Mouse (Mus musculus): ENCODE data around the gene Mrps16.
A peak's percentile ranks its signal among the peaks of the same experiment; 100 is the strongest.

Gene Mrps16

DNA sequence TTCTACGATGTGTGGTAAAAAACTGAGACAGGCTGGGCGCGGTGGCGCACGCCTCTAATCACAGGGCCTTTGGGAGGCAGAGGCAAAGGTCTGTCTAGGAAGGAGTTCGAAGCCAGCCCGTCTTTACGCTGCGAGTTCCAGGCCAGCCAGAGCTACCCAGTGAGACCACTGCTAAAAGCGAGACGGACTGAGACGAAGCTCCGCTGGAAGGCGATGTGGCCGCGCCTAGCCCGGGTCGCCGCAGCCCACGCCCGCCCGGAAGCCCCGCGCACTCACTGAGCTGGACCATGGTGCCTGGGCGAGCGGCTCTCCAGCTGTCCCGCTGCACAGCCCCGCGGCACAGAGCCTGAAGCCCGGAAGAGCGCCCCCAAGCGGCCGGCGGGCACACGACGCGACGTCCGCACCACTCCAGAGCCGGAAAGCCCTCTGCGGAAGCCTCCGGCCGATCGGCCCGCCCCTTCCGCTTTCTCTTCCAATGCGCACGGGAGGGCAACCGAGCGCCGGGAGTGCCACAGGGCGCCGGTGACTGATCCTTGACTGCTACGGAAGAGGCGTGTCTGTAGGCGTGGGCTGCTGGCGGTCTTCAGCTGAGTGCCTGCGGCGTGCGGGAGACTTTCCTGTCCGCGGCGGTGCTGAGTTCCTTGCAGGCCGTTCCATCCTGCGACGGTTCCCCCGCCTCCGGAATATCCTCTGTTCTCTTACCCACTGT lies at the start of gene Mrps16:
Mrps16 (minus strand) TSS at position 430 of the 709 bp plus-strand sequence.
- peak; percentile 98 for DNase-seq (ENCODE audit: low read depth, low spot score)

DNA sequence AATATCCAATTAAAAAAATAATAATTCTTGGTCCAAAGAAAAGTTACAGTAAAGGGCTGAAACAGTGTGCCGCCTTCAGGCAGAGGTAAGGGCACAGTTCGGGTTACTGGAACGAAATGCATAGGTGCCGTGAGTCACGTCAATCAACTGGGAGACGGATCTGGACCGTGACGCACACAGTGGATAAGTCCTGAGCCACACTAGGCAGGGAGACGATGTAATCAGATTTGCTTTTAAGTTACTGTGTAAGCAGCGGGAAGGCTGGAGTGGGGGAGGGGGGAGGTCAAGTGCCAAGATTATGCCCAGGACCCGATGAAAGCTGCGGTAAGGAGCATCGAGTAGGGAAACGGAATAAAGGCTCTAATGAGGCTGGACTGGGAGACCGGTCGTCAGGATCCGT lies 48.8 kb upstream of the Mrps16 start:
- no peak for DNase-seq (ENCODE audit: low read depth, low spot score)

DNA sequence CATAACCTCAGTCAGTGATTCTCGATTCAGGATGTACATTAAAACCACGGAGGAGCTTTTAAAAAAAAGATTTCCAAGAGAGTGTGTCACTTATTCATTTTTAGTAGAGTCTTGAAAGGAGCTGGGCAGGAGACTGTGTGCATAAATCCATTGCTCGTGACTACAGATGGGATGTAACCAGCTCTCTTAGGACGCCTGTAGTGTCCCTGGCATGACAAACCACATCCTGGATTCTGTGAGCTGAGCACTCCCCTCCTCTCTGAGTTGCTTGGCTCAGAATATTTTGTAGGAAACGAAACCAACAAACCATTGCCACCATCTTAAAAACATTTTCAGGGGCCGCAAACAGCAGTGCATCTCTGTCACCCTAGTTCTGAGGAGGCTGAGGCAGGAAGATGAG lies 43.5 kb upstream of the Mrps16 start:
- DNase-seq (ENCODE audit: low read depth, low spot score): no peak

DNA sequence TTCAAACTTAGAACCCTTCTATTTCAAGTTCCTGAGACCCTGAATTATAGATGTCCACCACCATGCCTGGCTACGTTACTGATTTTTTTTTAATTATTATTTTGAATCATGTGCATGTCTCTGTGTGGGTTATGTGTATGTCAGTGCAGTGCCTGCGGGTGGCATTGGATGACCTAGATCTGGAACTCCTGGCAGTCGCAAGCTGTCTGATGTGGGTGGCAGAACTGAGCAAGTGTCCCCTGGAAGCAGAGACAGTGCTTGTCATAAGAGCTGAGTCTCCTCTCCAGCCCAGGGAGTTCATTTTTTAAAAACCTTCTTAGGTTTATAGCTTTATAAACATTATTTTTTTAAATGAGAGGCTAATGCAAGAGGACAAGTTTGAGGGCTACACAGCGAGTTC lies 39.0 kb upstream of the Mrps16 start:
- no peak for DNase-seq (ENCODE audit: low read depth, low spot score)

DNA sequence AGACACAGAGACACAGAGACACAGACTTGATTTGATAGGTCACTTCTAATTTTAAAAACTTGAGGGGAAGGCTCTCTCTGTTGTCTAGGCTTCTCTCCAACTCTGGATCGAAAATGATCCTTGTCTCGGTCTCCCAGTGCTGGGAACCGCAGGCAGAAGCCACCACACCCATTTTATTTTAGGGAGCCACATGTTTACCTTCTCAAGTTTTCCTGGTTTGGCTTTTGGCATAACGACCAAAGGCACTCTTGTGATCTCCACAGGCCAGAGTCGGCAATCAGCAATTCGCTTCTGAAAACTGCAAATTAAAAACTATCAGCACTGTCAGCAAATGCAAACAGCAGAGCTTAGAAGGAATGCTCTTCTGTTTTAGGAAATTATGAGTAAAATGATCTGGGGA lies 38.3 kb upstream of the Mrps16 start:
- no peak for DNase-seq (ENCODE audit: low read depth, low spot score)

DNA sequence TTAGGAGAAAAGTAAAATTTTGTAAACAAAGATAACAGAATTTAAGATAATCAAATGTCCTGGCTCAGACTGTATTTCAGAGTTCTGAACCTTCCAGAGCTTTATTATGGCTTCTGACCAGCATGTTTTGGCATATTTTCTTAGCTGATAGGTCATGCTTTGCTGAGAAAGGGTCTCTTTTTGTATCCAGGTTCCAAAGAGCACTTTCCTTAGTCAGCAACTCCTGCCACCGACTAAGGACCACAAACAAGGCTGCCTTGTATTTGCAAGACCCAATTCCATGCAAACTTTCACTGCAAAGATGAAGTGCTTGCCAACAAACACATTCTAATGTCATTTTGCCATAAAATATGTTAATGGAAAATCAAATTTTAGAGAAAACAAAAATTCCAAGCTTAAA lies 36.4 kb upstream of the Mrps16 start:
- DNase-seq (ENCODE audit: low read depth, low spot score): no peak

DNA sequence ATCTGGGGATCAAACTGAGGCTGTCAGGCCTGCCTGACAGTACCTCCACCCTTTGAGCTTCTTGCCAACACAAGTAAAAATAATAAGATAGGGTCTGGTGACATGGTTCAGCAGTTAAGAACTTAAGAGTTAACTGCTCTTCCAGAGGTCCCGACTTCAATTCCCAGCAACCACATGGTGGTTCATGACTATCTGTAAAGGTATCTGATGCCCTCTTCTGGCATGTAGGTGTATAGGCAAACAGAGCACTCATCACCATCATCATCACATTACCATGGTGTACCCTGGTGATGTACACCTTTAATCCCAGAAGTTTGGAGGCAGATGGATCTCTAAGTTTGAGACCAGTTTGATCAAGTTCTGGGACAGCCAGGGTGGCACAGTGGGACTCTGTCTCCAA lies 35.2 kb upstream of the Mrps16 start:
- peak; percentile 31 for DNase-seq (ENCODE audit: low read depth, low spot score)

DNA sequence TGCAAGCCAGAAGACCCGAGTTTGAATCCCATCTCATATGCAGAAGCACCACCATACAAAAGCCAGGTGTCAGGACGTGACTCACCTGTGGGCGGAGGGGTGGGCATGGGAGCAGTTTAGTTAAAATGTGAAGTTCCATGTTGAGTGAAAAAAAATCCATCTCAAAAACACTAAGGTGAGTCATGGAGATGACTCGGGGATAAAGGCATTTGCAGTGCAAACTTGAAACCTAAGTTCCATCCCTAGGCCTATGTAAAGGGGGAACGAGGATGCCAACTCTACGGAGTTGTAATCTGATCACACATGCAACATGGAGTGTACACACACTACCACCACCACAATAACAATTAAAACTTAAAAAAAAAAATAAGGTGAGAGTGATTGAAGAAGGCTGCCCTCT lies 29.6 kb upstream of the Mrps16 start:
- no peak for DNase-seq (ENCODE audit: low read depth, low spot score)

DNA sequence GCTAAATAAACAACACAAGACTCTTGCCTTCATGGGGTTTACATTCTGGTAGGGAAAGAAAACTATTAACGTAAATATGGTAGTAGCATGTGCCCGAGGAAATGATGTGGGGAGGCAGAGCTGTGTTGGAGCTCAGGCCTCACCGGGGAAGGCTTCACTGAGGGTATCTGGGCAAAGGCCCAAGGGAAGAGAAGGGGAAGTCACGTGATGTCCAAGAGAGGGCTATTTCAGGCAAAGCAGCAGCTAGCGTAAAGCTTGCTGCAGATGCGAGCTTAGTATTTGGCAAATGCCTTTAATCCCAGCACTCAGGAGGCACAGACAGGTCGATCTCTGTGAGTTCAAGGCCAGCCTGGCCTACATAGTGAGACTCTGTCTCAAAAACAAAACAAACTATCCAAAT lies 28.8 kb upstream of the Mrps16 start:
- no peak for DNase-seq (ENCODE audit: low read depth, low spot score)

DNA sequence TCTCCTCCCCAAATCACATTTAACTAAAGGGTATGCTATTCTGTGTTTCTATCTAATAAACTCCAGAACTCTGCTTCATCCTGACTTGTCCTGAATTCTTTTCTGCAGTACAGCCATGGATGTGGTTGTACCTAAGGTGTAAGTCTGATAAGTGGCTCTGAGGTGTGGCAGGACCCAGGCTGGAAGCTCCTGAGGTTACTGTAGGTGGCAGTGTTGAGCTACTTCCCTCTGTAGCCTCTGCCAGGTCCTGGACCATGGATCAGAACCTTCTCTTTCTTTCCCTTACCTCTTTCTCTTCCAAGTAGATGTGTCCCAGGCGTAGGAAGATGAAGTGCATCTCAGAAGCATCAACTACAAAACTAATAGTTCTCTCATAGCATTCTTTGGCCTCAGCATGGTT lies 6.6 kb upstream of the Mrps16 start:
- DNase-seq (ENCODE audit: low read depth, low spot score): peak; percentile 62

DNA sequence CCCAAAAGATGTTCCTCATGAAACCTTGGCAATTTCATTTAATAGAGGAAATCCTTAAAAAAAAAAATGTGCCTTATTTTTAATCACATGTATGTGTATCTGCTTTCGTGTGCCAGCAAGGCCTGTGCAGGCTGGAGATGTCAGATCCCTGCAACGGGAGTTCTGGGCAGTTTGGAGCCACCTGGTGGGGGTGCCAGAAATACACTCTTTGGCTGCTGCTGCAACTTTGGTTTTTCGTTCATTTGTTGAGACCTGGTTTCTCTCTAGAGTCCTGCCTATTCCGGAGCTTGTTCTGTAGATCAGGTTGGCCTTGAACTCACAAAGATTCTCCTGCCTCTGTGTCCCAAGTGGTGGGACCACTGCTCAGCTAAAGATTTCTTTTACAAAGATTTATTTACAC lies 5.4 kb upstream of the Mrps16 start:
- DNase-seq (ENCODE audit: low read depth, low spot score): peak; percentile 55

DNA sequence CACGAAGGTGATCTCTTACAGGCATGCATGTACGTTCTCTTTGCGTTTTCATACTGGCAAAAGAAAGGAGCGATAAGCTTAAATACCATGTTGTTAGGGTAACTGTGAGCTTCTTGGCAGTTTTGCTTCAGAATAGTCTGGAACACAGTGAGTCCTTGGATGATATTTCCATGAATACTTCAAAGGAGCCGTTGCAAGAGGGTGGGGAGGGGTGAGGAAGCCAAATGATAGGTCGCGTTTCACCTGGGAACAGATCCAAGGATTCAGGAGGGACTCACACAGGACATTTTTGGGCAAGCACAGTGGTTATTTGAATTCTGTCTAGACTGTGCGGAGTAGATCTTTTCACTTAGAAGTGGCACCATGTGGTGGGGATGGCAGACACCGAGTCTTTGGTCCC lies 3.8 kb upstream of the Mrps16 start:
- no peak for DNase-seq (ENCODE audit: low read depth, low spot score)

DNA sequence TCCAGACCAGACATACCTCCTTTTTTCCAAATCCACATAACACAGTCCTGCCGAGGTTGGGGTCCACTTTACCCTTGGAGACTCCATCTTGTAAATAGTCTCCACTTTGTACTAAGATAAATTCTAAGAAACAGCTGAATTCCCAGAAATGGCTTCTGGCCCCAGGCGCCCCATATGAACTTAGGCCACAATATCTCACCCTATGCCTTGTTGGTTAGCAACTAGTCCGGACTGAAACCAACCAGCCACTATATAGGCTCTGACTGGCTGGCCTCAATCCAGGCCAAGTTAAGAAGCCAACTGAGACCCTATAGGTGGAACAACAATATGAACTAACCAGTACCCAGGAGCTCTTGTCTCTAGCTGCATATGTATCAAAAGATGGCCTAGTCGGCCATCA lies 1.1 kb downstream of the Mrps16 start:
- DNase-seq (ENCODE audit: low read depth, low spot score): no peak

DNA sequence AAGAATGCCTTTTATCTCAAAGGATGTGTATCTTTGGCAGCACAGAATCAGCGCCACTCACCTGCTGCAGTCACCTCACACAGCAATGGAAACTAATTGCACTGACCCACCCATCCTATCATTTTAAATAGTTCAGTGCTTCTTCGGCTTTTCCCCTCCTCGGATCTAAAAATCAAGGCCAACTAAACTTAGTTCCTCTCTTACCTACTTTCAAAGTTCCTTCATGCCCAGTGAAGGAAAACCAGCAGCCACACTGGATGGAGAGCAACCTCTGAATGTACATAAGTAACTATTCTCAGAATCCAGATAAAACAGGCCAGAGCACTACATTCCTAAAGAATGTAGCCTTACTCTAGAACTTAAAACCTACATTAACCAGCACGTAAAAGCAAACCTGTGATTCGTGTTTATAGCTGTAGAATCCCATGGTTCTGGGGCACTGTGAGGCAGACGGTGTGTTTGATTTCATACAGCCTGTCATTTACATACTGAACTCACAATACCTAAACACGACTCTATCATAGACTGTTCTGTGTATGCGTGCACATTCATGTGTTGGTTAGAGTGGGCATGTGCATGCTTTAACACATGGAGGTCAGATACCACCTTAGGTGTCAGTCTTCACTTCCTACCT lies 3.9 kb downstream of the Mrps16 start:
- DNase-seq (ENCODE audit: low read depth, low spot score): no peak

DNA sequence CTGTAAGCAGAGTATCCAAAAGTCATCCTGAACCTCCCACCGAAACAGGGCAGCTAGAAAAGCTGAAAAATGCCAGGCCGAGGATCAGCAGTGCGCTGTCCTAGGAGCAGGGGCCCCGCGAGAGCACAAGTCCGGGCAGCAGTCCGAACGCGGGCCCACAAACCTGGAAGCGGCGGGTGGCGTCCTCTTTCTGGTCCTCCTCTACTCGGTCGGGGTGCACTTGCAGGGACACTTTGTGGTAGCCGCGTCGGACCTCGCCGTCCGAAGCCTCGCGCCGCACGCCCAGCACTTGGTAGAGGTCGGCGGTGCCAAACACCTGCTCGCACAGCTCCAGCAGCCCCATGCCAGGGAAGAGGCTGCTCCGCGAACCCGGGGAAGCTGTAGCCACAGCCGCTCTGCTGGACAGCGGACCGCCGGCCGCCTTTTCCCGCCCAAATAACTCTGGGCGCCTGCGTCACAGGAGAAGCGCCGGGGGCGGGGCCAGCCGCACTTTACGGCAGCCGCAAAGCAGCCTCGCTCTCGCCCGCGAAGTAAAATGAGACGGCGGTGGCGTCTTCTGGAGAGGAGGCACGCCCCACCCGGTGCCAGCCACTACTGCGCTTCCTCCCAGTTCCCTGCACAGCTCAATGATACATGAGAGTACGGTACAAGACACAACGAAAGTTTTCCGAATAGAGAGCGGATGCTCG lies 4.8 kb downstream of the Mrps16 start, which contains the start of gene Dnajc9:
Dnajc9 (minus strand) TSS at position 470 of the 689 bp plus-strand sequence.
- DNase-seq (ENCODE audit: low read depth, low spot score): peak; percentile 95

DNA sequence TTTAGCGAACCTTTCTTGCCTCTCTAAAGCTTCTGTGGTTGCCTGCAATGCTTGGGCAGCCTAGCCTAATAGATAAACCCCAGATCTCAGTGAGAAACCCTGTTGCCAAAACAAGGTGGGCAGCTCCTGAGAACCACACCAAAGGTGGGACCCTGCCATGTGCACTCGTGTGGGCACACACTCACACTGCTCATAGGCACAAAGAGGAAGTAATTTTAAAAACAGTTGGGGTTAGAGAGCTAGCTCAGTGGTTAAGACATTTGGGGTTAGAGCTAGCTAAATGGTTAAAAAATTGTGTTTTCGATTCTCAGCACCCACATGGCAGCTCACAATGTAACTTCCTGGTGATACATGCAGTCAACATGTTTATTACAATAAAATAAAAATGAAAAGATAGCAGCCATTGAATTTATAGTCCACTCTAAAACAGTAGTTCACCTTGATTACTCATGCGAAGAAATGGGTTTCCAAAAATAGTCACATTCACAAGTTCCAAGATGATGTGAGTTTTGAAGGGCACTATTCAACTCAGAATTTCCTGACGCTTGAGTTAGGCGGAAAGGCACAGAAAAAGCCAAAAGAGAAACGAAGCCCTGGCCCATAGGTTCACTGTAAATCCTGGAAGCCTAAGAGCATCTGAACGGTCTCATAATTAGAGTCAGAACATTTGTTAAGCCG lies 13.5 kb downstream of the Mrps16 start:
- peak; percentile 90 for DNase-seq (ENCODE audit: low read depth, low spot score)

DNA sequence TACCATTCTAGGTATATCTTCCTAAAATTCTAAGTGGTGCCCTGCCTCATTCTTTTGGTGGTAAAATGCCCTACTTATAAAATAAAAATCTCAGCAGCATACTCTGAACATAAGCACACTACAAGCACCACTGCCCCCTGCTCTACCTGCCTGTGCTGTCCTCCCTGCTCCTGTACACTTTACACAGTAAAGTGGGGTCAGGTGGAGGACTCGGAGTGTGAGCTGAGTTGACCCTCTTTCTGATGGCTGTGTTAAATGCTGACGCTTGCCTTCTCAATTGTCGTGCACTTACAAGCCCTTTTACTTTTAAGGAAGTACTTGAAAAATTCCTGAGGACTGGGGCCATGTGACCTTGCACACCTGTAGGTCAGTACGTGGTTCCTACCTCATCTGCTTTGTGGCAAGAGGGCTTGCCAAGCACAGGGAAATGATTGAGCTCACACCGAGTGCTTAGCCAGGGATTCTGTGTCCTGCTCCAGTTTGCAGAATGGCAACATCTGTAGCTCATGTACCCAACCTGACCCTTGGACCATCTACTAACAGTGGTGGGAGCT lies 14.3 kb downstream of the Mrps16 start:
- peak; percentile 79 for DNase-seq (ENCODE audit: low read depth, low spot score)

DNA sequence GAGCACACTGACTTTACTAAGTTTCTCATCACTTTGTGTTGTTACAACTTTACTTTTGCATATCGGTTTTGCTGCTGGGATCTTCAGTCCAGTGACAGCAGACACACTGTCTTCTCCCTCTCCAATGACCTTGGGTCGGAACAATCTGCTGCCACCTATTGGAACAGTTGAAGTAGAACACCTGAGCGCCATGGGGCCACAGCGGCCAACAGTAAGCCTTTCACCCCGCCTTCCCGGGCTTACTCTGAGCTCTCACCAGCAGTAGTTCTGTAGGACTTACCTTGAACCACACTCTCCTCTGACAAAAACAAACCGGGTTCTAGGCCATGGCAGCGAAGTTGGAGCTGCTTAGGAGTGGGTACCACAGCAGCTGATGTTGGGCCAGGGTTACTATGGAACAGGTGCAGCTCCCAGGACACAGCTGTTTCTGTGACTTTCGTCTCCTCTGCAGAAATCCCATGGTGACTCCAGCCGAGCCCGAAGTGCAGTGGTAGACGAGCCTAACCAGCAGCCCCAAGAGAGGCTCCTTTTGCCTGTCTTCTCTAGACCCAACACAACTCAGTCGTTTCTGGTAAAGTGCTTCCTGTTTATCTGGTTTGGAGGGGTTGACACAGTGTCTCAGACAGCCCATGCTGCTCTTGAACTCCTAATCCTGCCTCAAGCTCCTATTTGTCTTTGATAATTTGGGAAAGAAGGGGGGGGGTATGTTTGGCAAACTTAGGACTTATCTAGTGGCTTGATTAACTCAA lies 14.9 kb downstream of the Mrps16 start:
- peak; percentile 90 for DNase-seq (ENCODE audit: low read depth, low spot score)

DNA sequence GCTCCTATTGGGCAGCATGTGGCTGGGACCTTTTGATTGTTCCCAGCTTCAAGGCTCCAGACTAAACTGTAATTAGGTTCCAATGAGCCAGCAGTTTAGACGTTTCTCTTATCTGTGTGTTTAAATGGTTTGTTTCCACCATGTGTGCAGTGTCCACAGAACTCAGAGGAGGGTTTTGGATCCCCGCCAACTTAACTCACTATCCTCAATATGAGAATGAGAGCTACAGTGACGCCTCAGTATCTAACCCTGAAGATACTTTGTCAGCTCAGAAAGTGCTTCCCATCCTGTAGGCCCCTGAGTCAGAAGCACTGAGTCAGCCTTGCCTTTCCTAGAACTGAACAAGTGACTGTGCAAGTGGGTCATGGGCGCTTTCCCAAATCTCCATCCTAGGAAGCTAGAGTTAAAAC lies 16.3 kb downstream of the Mrps16 start:
- DNase-seq (ENCODE audit: low read depth, low spot score): no peak

DNA sequence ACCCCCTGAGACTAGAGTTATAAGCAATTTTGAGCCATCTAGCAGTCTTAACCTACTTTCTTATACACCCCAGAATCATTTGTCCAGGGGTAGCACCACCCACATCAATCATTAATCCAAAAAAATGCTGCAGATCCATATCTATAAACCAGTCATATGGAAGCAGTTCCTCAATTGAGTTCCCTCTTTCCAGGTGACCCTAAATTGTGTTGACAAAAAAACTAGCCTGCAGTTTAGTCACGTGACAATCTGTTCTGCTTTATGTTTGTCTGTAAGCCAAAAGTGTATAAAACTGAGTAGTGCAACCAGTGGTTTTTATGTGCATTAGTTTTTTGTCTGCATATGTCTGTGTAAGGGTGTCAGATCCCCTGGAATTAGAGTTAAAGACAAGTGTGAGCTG lies 21.6 kb downstream of the Mrps16 start:
- no peak for DNase-seq (ENCODE audit: low read depth, low spot score)

DNA sequence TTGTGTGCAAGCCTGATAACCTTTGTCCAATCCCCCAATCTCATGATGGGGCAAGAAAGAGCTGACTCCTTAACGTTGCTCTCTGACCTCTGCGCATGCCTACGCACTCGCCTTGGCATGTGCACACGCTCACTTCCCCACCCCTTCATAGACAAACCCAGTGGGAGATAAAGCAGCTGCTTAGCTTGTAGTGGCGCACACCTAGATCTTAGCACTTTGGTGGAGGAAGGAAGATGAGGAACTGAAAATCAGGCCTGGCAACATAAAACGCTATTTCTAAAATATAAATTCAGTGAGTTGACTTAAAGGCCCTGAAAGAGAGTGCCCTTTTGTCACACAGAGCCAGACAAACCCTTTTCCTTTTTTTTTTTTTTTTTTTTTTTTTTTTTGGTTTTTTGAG lies 22.6 kb downstream of the Mrps16 start:
- DNase-seq (ENCODE audit: low read depth, low spot score): peak; percentile 90
